Mouse (Mus musculus) C2C12 (cell line): ENCODE data around the gene Romo1. TPM values are rescaled to one million over a fixed set of nuclear protein-coding genes. Genes with fewer than 3 reads are reported as not detected.
A peak's percentile ranks its signal among the peaks of the same experiment; 100 is the strongest.

Experiments
- H3K27me3 ChIP-seq: one replicate; pipeline ENCODE4 v1.6.1; 2011; ENCODE audit not compliant: control insufficient read depth, insufficient read depth, insufficient read length
- H3K36me3 ChIP-seq: one replicate; pipeline ENCODE4 v1.6.1; 2011; ENCODE audit not compliant: control insufficient read depth, insufficient read depth
- H3K4me3 ChIP-seq: one replicate; pipeline ENCODE4 v1.5.1; 2011; ENCODE audit warnings: mild to moderate bottlenecking, control low read depth; ENCODE audit not compliant: poor library complexity, insufficient read depth, severe bottlenecking
- H3K79me2 ChIP-seq: one replicate; pipeline ENCODE4 v1.6.1; 2011; ENCODE audit not compliant: control insufficient read depth, insufficient read depth
- H3K79me3 ChIP-seq: one replicate; pipeline ENCODE4 v1.6.1; 2011; ENCODE audit warnings: low read depth, control low read depth
- H3ac ChIP-seq: one replicate; pipeline ENCODE3; 2011; ENCODE audit warnings: low read depth; ENCODE audit not compliant: control insufficient read depth, insufficient read length
- CEBPB ChIP-seq: IDR thresholded peaks from one replicate; pipeline ENCODE4 v1.6.1; 2011; ENCODE audit warnings: low read depth, mild to moderate bottlenecking, control low read depth, moderate library complexity
- CTCF ChIP-seq: IDR thresholded peaks from one replicate; pipeline ENCODE4 v1.5.1; 2011; ENCODE audit not compliant: control insufficient read depth, insufficient read depth, insufficient read length
- FOSL1 ChIP-seq: IDR thresholded peaks from one replicate; pipeline ENCODE4 v1.8.0; 2011; ENCODE audit warnings: mild to moderate bottlenecking, low read length; ENCODE audit not compliant: poor library complexity, insufficient read depth, severe bottlenecking
- MAX ChIP-seq: IDR thresholded peaks from one replicate; pipeline ENCODE4 v1.6.1; 2011; ENCODE audit warnings: mild to moderate bottlenecking, control low read depth
- MYOD1 ChIP-seq: IDR thresholded peaks from one replicate; pipeline ENCODE4 v1.6.1; 2011; ENCODE audit warnings: low read depth; ENCODE audit not compliant: control insufficient read depth, insufficient read length
- MYOG ChIP-seq: IDR thresholded peaks from one replicate; pipeline ENCODE4 v1.6.1; 2011; ENCODE audit not compliant: control insufficient read depth, insufficient read length; ENCODE audit errors: extremely low read depth
- USF1 ChIP-seq: IDR thresholded peaks from one replicate; pipeline ENCODE4 v1.6.1; 2011; ENCODE audit warnings: low read depth, mild to moderate bottlenecking, control low read depth, moderate library complexity
- polyA plus RNA-seq: library from polyadenylated mRNA; unstranded; fragments of >200 nt; fragmentation: generic; extraction: Trizol; gene quantifications from one replicate; pipeline ENCODE4 v1.2.1, GENCODE M21; 2012; ENCODE audit warnings: missing spikeins

The Romo1 gene
- polyA plus RNA-seq, 1 experiment, result 287 TPM

- Histone ChIP-seq H3K4me3 (no peak overlapping the region), H3K27me3 (no peaks in the 10 kb centered on the region), H3K36me3 (no peaks in the 10 kb centered on the region), H3K79me3 (peaks cover 1% of the 10 kb centered on the region), H3K79me2 (peaks cover 2% of the 10 kb centered on the region), H3ac (no peak overlapping the region)
- TF ChIP-seq MYOD1 (peak; percentile 99), FOSL1 (no peak)
Observed at GRCm38 (mm10) chr2:156192068-156192467, 48.2 kb downstream of the Romo1 start.

GRCm38 (mm10) chr2:156193066-156193862 lies 49.4 kb downstream of the Romo1 start:
- Histone ChIP-seq H3K27me3 (no peaks in the 10 kb centered on the region), H3K79me2 (peaks cover 14% of the 10 kb centered on the region), H3K36me3 (no peaks in the 10 kb centered on the region), H3K79me3 (peaks cover 10% of the 10 kb centered on the region), H3ac (no peak overlapping the region), H3K4me3 (no peak overlapping the region)
- no peak for TF ChIP-seq MYOG
- no peak for TF ChIP-seq MYOD1
- TF ChIP-seq MAX, result no peak
- TF ChIP-seq FOSL1, result no peak
- TF ChIP-seq CEBPB, result no peak
- no peak for TF ChIP-seq CTCF

DNA sequence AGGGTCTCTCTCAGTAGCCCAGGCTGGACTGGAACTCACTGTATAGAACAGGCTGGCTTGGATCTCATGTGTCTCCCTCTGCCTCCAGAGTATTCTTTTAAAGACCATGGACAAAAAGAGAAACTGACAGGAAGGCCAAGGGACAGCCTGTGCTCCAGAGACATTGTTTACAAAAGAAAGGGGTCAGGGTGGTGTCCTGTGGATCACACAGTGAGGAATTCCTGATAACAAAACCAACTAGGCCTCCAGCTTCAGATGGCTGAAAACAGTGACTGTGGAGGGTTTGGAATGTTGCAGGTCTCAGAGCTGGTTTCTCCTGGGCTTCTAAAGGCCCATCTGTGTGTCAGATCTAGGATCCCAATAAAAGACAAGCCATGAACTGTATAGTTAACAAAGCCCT lies 50.7 kb downstream of the Romo1 start:
- TF ChIP-seq MYOD1 (no peak), CTCF (no peak), USF1 (no peak), CEBPB (no peak), MYOG (no peak), FOSL1 (no peak), MAX (no peak)

More for the DNA sequence above, 50.7 kb downstream of the Romo1 start:
- Histone ChIP-seq H3ac (no peak overlapping the region), H3K36me3 (no peaks in the 10 kb centered on the region), H3K79me3 (peaks cover 22% of the 10 kb centered on the region), H3K79me2 (peaks cover 27% of the 10 kb centered on the region), H3K27me3 (no peaks in the 10 kb centered on the region), H3K4me3 (no peak overlapping the region)

Other genes with a start within 250 kb of the Romo1 start
- gene Uqcc1, start 213.7 kb upstream of the Romo1 start, polyA plus RNA-seq, result 47.6 TPM
- gene Gm15557, start 203.3 kb upstream of the Romo1 start, polyA plus RNA-seq, result not detected
- gene Gdf5, start 198.7 kb upstream of the Romo1 start, polyA plus RNA-seq, result not detected
- gene Cep250, start 187.6 kb upstream of the Romo1 start, polyA plus RNA-seq, result 24.1 TPM
- 0.09 TPM for gene 6430550D23Rik, start 136.1 kb upstream of the Romo1 start, polyA plus RNA-seq
- gene Ergic3, start 136.0 kb upstream of the Romo1 start, polyA plus RNA-seq, result 230 TPM
- not detected for gene Fer1l4, start 91.1 kb upstream of the Romo1 start, polyA plus RNA-seq
- gene Spag4, start 78.9 kb upstream of the Romo1 start, polyA plus RNA-seq, result 2.3 TPM
- gene Cpne1, start 32.1 kb upstream of the Romo1 start, polyA plus RNA-seq, result 54.6 TPM
- 6.4 TPM for gene Rbm12, start 32.1 kb upstream of the Romo1 start, polyA plus RNA-seq
- gene Gm28036, start 16.9 kb upstream of the Romo1 start, polyA plus RNA-seq, result 15.3 TPM
- gene Nfs1, start 147 bp downstream of the Romo1 start, polyA plus RNA-seq, result 33.7 TPM
- 51.3 TPM for gene Rbm39, start 36.2 kb downstream of the Romo1 start, polyA plus RNA-seq
- 18.1 TPM for gene Phf20, start 52.4 kb downstream of the Romo1 start, polyA plus RNA-seq
- gene Cnbd2, start 168.3 kb downstream of the Romo1 start, polyA plus RNA-seq, result 1.7 TPM
- gene Scand1, start 168.7 kb downstream of the Romo1 start, polyA plus RNA-seq, result 140 TPM